Mouse (Mus musculus) gastrocnemius, postnatal 36 days (tissue): ENCODE measurements around the gene Dll4. TPM values are rescaled to one million over a fixed set of nuclear protein-coding genes. Genes with fewer than 3 reads are reported as not detected.

Source experiments
- DNase-seq, 2 experiments: peaks; one replicate each; pipeline ENCODE4 v3.0.0; 2022
- intact Hi-C: fragments of 180-260 bp; cut with DNase I; formaldehyde crosslinking; loops from one replicate; pipeline ENCODE4 v1.15.1; 2025
- long read RNA-seq, 2 experiments: library from polyadenylated mRNA; stranded (forward); transcript quantifications; one replicate each; pipeline ENCODE4 v2.0.0; 2021
- total RNA-seq, 2 experiments: library from RNA; stranded (reverse); gene quantifications; 2 replicates each; pipeline ENCODE4 v1.2.3; 2021

Dll4 gene
- total RNA-seq, result 1 to 10 TPM; 5.1 to 5.5 TPM
- long read RNA-seq, experiment 1, partial matches to known transcripts, result 0 of 3 reads
- long read RNA-seq, experiment 1, other reads (novel, unspliced or antisense), result 2 of 3 reads
- long read RNA-seq, experiment 2, partial matches to known transcripts, result 0 of 1 reads
- long read RNA-seq, experiment 2, other reads (novel, unspliced or antisense), result 0 of 1 reads

DNA sequence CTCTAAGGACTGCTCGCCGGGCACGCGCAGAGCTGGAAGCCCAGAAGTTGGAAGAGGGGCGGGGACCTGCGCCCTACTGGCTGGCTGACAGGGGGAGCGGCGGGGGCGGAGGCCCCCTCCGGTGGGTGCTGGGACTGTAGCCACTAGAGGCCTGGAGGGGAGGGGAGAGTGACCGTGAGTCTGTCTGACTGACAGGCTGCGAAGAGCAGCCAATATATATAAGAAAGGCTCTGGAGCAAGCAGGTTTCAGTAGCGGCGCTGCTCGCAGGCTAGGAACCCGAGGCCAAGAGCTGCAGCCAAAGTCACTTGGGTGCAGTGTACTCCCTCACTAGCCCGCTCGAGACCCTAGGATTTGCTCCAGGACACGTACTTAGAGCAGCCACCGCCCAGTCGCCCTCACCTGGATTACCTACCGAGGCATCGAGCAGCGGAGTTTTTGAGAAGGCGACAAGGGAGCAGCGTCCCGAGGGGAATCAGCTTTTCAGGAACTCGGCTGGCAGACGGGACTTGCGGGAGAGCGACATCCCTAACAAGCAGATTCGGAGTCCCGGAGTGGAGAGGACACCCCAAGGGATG lies at the start of gene Dll4:
TSS of gene Dll4 (plus strand) at position 217 of the 576 bp plus-strand sequence.
- no peak for DNase-seq
- intact Hi-C loops, result no loop called here

DNA sequence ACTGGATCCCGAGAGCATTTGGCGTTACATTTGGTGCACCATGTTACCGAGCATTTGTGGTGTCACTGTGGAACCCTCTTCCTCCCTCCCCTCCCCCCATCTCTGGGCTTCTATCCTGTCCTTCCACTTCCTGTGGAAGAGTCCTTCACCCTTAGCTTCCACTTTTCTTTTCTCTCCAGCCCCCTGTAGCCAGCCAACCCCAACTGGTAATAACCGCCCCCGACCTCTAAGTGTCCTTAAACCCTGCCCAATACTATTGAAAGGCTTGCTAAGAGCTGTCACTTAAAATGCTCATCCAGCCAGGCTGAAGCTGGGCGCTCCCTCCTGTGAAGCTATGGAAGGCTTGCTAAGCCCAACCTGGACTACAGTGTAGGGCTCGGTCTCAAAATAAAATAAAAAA lies 48.7 kb upstream of the Dll4 start:
- no peak for DNase-seq
- intact Hi-C loops, result no loop called here

DNA sequence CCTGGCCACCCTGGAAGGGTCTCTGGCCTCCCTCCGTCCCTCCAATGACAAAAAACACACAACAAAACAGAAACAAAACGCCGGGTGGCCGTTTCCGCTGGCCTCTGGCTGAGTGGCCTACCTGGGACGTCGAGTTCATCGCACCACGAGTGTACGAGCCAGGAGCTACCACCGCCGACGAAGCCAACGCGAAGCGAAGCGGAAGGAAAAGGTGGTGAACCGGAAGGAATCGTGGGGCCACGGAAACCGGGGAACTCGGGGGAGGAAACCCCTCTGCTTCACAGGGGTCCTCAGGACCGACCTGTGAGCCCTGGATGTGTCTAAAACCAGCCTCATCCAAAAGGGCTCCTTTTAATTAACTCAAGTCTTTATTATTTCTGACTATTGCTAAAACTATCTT lies 47.8 kb upstream of the Dll4 start:
- no peak for DNase-seq

GRCm38 (mm10) chr2:119281899-119282565 lies 43.6 kb upstream of the Dll4 start:
- DNase-seq, result no peak
- intact Hi-C loops, result loop anchor here (10.0 kb wide), 1 partner anchor 247 kb away; the partner anchor contains the start of gene Rpusd2

More for the DNA sequence above, 47.8 kb upstream of the Dll4 start:
- intact Hi-C loops, result no loop called here

DNA sequence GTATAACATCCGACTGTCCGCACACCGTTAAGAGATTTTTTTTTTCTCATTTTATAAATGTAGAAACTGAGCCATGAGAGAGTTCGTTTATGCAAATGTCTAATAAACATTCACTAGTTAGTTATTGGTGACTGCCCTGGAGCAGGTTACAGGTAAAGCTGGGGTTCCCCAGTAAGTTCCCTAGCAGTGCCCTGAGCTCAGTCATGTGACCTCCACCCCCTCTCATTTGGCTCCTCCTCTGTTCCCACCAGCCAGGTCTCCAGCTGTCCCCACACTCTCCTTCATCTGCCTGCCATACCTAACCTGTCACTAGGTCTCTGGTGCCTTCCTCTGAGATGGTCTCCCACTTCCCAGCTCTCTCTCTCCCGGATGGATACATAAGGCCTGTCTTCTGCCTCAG lies 38.2 kb upstream of the Dll4 start:
- intact Hi-C loops, result loop anchor here (10.0 kb wide), 1 partner anchor 253 kb away; the partner anchor contains the start of gene Rpusd2
- DNase-seq, result no peak

DNA sequence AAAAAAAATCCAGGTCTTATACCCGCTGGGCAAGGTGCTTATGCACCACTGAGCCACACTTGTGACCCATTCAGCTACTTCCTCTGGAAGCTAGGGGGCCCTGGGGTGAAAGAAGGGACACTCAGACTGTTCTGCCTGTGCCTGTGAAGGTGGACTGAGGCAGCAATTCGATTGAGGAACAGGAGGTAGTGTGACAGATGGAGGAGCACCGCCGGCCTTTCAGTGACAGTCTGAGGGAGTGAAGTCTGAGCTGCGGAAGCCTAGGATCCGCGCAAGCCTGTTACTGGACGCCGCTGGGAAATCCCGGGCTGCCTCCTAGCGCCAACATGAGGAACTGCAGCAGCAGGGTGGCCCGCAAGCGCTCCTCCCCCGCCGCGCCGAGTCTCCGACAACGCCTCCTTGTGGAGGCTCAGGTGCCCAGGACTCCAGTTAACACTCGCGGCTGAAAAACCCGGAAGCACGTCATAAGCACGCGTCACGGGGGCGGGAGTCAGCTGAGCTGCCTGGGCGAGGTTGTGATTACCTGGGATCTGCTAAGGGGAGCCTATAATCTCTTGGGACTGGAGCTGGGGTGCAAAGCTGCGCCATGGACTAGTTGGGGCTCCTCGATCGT lies 37.2 kb upstream of the Dll4 start, which contains the start of gene Vps18:
TSS of gene Vps18 (plus strand) at position 471 of the 613 bp plus-strand sequence.
- peak; percentile 96 for DNase-seq
- intact Hi-C loops, result loop anchor here (1.0 to 10.0 kb wide), 2 partner anchors 37 to 254 kb away; partner anchors contain the start of gene Rpusd2

GRCm38 (mm10) chr2:119289014-119289416 lies 36.6 kb upstream of the Dll4 start:
- intact Hi-C loops, result loop anchor here (10.0 kb wide), 1 partner anchor 254 kb away; the partner anchor contains the start of gene Rpusd2
- DNase-seq, result no peak

- intact Hi-C loops, result no loop called here
- no peak for DNase-seq
Observed at GRCm38 (mm10) chr2:119292281-119292680, 33.3 kb upstream of the Dll4 start.

DNA sequence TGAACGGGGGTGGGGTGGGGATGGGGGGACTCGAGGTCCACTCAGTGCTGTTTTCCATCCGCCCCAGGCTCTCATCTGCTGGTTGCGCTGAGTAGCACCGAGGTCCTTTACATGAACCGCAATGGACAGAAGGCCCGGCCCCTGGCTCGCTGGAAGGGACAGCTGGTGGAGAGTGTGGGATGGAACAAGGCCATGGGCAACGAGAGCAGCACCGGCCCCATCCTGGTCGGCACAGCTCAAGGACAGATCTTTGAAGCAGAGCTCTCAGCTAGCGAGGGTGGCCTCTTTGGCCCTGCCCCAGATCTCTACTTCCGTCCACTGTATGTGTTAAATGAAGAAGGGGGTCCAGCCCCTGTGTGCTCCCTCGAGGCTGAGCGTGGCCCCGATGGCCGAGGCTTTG lies 32.7 kb upstream of the Dll4 start:
- DNase-seq, result no peak
- intact Hi-C loops, result no loop called here

- intact Hi-C loops, result no loop called here
- DNase-seq, result no peak
Observed at GRCm38 (mm10) chr2:119293311-119293710, 32.3 kb upstream of the Dll4 start.

GRCm38 (mm10) chr2:119293776-119294390 lies 31.7 kb upstream of the Dll4 start:
- intact Hi-C loops, result no loop called here

DNA sequence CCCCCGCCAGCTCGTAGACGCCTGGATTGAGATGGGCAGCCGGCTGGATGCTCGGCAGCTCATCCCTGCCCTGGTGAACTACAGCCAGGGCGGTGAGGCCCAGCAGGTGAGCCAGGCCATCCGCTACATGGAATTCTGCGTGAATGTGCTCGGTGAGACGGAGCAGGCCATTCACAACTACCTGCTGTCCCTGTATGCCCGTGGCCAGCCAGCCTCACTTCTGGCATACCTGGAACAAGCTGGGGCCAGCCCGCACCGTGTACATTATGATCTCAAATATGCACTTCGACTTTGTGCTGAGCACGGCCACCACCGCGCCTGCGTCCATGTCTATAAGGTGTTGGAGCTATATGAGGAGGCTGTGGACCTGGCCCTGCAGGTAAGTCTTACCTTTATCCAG lies 31.2 kb upstream of the Dll4 start:
- no peak for DNase-seq
- intact Hi-C loops, result no loop called here

More at GRCm38 (mm10) chr2:119293776-119294390, 31.7 kb upstream of the Dll4 start:
- DNase-seq, result no peak

- intact Hi-C loops, result no loop called here
- no peak for DNase-seq
Observed at GRCm38 (mm10) chr2:119296756-119297155, 28.8 kb upstream of the Dll4 start.

- intact Hi-C loops, result no loop called here
- DNase-seq, result no peak
Observed at GRCm38 (mm10) chr2:119297506-119297905, 28.1 kb upstream of the Dll4 start.

DNA sequence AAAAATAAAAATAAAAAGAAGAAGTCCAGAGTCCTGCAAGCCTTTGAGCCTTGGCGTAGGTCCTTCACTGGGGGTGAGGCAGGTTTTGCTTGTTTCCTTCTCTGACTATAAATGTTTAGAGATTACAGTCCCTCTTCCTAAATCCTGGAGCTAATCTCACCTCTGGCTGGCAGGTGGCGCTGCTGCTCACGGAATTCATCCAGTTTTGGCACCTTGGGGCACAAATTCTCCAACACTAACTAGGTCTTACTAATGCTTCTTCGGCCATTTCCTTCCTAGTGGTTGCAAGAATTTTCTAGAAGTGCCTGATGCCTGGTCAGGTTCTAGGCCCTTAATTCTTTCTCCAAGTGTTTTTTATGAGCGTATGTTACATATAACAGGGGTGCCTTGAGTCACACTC lies 27.3 kb upstream of the Dll4 start:
- intact Hi-C loops, result loop anchor here (1.0 kb wide), 1 partner anchor 141 kb away; no protein-coding TSS in a partner anchor
- peak in 1 of 2 experiments; percentile 58 for DNase-seq

- intact Hi-C loops, result loop anchor here (1.0 kb wide), 1 partner anchor 140 kb away; no protein-coding TSS in a partner anchor
- no peak for DNase-seq
Observed at GRCm38 (mm10) chr2:119298839-119299238, 26.7 kb upstream of the Dll4 start.

GRCm38 (mm10) chr2:119299981-119300818 lies 25.4 kb upstream of the Dll4 start:
- peak; percentile 71 to 79 for DNase-seq
- intact Hi-C loops, result loop anchor here (2.0 kb wide), 2 partner anchors 37 to 113 kb away; no protein-coding TSS in a partner anchor

DNA sequence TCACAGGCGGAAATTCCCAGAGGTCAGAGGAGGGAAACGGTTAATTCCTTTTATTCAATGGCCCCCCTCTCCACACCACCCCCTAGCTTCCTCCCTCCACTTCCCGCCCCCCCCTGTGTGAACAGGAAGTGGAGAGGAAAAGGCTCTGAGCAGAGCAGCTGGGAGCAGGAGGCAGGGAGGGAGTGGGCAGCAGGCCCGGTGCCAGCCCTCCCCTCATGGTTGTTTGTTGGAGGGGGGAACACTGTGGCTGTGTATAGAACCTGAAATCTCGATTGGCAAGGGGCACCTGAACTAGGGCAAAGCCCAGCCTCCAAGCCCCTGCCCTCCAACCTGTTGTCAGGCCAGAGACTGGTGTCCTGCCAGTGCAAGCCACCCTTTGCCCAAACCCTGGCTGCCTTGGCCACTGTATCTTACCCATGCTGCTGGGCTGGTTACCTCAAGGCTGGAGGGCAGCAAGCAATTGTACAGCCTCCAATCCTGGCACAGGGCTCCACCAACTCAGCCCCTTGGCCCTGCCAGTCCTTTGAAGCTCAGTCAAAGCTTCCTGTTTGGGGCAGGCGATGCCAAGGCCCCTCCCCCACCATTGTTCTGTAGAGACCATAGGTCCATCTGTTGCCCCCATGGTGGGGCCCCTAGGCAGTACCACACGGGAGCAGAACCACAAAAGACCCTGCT lies 24.6 kb upstream of the Dll4 start:
- intact Hi-C loops, result loop anchor here (2.0 kb wide), 2 partner anchors 36 to 112 kb away; no protein-coding TSS in a partner anchor
- DNase-seq, result peak in 1 of 2 experiments; percentile 42

DNA sequence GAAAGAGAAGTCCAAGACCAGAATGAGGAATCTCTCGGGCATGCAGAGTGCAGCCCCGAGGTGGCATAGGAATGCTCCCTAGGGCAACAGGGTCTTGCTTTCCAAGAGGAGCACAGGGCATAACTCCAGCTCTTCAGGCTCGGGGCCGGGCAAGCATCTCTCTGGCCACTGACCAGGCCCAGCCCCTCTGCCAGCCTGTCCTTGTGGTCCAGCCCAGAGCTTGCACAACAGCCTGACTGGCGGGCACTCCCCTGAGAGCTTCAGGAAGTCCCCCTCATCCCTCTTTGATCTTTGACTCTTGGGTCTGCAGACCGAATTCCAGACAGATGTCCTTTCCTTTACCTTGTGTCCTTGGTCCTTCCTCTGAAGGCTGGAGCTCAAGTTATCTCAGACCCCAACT lies 22.7 kb upstream of the Dll4 start:
- intact Hi-C loops, result no loop called here
- no peak for DNase-seq
